Comparison of ENCODE assay signal across 16 mouse cellular contexts in the genomic region with DNA sequence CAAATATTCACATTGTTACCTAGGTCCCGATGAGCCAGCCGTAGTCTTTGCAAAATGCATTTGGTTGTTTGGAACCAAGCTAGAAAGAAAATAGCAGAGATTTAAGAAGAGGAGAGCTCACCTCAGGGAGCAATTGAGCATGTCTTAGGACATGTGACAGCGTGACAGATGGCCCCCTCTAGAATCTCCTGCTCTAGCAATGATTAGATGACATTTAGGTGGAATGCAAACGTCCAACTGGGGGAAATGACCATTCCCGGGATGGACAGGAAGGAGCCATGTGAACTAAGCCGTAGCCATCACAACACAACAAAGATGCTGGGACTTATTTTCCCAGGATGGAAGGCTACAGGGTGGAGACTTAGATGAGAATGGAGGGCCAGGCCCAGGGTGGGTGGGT. TPM values are rescaled to one million over a fixed set of nuclear protein-coding genes. Genes with fewer than 3 reads are reported as not detected.
DNase-seq lines count a peak whose midpoint lies in the region; ATAC-seq lines count a peak whose summit lies in the region.
"Had no signal": no experiment of that assay in that cellular context is flagged by ENCODE, and none has a peak within 500 bp of the region (broad histone marks: within the 10 kb centered on the region; RNA-seq: fewer than 3 reads in every experiment).

No protein-coding gene starts in this region.

- peak overlapping the region; percentile 78 for H3K27ac ChIP-seq in hindbrain, embryonic 10.5 days
- no peak overlapping the region for H3K27ac ChIP-seq in hindbrain, embryonic 16.5 days (ENCODE audit: low read depth, low read length)
- H3K27ac ChIP-seq in embryonic facial prominence, embryonic 12.5 days, result peak overlapping the region; percentile 78
- peak overlapping the region; percentile 72 for H3K27ac ChIP-seq in forebrain, embryonic 14.5 days (ENCODE audit: low read depth, low read length)
- H3K27ac ChIP-seq in limb, embryonic 12.5 days, result peak overlapping the region; percentile 95
- H3K27ac ChIP-seq: heart, embryonic 10.5 days; left cerebral cortex, adult 2 months; liver, embryonic 15.5 days; macrophage; stomach, embryonic 15.5 days had no signal

- no peak for ATAC-seq in hindbrain, embryonic 16.5 days
- ATAC-seq in embryonic facial prominence, embryonic 12.5 days (ENCODE audit: insufficient number of reproducible peaks, insufficient read depth, low FRiP score, low TSS enrichment), result no peak
- no peak for ATAC-seq in forebrain, embryonic 14.5 days
- ATAC-seq in limb, embryonic 12.5 days (ENCODE audit: insufficient number of reproducible peaks, insufficient read depth, low FRiP score, low TSS enrichment, low read depth), result no peak

- no peak overlapping the region for H3K4me3 ChIP-seq in hindbrain, embryonic 10.5 days
- H3K4me3 ChIP-seq in hindbrain, embryonic 16.5 days (ENCODE audit: low read length), result no peak overlapping the region
- no peak overlapping the region for H3K4me3 ChIP-seq in embryonic facial prominence, embryonic 12.5 days
- no peak overlapping the region for H3K4me3 ChIP-seq in forebrain, embryonic 14.5 days (ENCODE audit: low read depth, low read length)
- no peak overlapping the region for H3K4me3 ChIP-seq in limb, embryonic 12.5 days (replicated peaks)
- H3K4me3 ChIP-seq: heart, embryonic 10.5 days; left cerebral cortex, adult 2 months; liver, embryonic 15.5 days; stomach, embryonic 15.5 days had no signal

- 68% methylated on average over 6 of the region's 6 CpGs for WGBS in hindbrain, embryonic 10.5 days
- 49% methylated on average over 6 of the region's 6 CpGs for WGBS in hindbrain, embryonic 16.5 days
- 67% methylated on average over 6 of the region's 6 CpGs for WGBS in embryonic facial prominence, embryonic 12.5 days
- WGBS in forebrain, embryonic 14.5 days, result 64% methylated on average over 6 of the region's 6 CpGs
- WGBS in limb, embryonic 12.5 days, result 15% methylated on average over 6 of the region's 6 CpGs

- H3K9ac ChIP-seq in hindbrain, embryonic 16.5 days (ENCODE audit: low read depth, low read length), result no peak overlapping the region
- no peak overlapping the region for H3K9ac ChIP-seq in embryonic facial prominence, embryonic 12.5 days
- H3K9ac ChIP-seq in forebrain, embryonic 14.5 days (ENCODE audit: low read length), result no peak overlapping the region
- H3K9ac ChIP-seq in limb, embryonic 12.5 days (replicated peaks), result no peak overlapping the region
- H3K9ac ChIP-seq: liver, embryonic 15.5 days; stomach, embryonic 15.5 days had no signal

- DNase-seq in hindbrain, embryonic 10.5 days (ENCODE audit: low spot score), result no peak
- no peak for DNase-seq in forebrain, embryonic 14.5 days (ENCODE audit: low spot score)
- DNase-seq in c-Kit-positive CD71-positive TER-119-positive erythroid progenitor cells, embryonic 14.5 days (ENCODE audit: low spot score), result no peak
- DNase-seq in adrenal gland, postnatal 25 days, result no peak
- DNase-seq in kidney, adult 11 months, result no peak
- DNase-seq: heart, postnatal 4 days; right cerebral cortex, postnatal 4 days; thymus, postnatal 36 days had no signal

- no peaks in the 10 kb centered on the region for H3K27me3 ChIP-seq in hindbrain, embryonic 10.5 days (ENCODE audit: insufficient read depth, poor library complexity, severe bottlenecking)
- H3K27me3 ChIP-seq in hindbrain, embryonic 16.5 days (replicated peaks; ENCODE audit: control insufficient read depth, insufficient read depth, low read length), result no peaks in the 10 kb centered on the region; the same call in 1 of the 2 replicates
- H3K27me3 ChIP-seq in embryonic facial prominence, embryonic 12.5 days, result no peaks in the 10 kb centered on the region
- H3K27me3 ChIP-seq in forebrain, embryonic 14.5 days (replicated peaks; ENCODE audit: control insufficient read depth, insufficient read depth, low read length), result no peaks in the 10 kb centered on the region
- H3K27me3 ChIP-seq in limb, embryonic 12.5 days, result no peaks in the 10 kb centered on the region
- H3K27me3 ChIP-seq: liver, embryonic 15.5 days; stomach, embryonic 15.5 days had no signal

- no peak overlapping the region for H3K4me2 ChIP-seq in hindbrain, embryonic 16.5 days (ENCODE audit: low read length)
- H3K4me2 ChIP-seq in embryonic facial prominence, embryonic 12.5 days (replicated peaks), result no peak overlapping the region
- H3K4me2 ChIP-seq in forebrain, embryonic 14.5 days (ENCODE audit: low read length), result no peak overlapping the region
- no peak overlapping the region for H3K4me2 ChIP-seq in limb, embryonic 12.5 days
- H3K4me2 ChIP-seq: liver, embryonic 15.5 days; stomach, embryonic 15.5 days had no signal

- H3K4me1 ChIP-seq in hindbrain, embryonic 10.5 days (replicated peaks), result peaks cover 70% of the 10 kb centered on the region
- H3K4me1 ChIP-seq in hindbrain, embryonic 16.5 days (ENCODE audit: control insufficient read depth, insufficient read depth, low read depth, low read length), result peaks cover 7% of the 10 kb centered on the region
- H3K4me1 ChIP-seq in embryonic facial prominence, embryonic 12.5 days, result peaks cover 43% of the 10 kb centered on the region
- H3K4me1 ChIP-seq in forebrain, embryonic 14.5 days (ENCODE audit: control insufficient read depth, insufficient read depth, low read length), result peaks cover 38% of the 10 kb centered on the region
- peaks cover 73% of the 10 kb centered on the region for H3K4me1 ChIP-seq in limb, embryonic 12.5 days (replicated peaks)
- H3K4me1 ChIP-seq: liver, embryonic 15.5 days had no signal

- H3K36me3 ChIP-seq in hindbrain, embryonic 10.5 days, result no peaks in the 10 kb centered on the region
- H3K36me3 ChIP-seq in hindbrain, embryonic 16.5 days (ENCODE audit: control insufficient read depth, insufficient read depth, low read length), result no peaks in the 10 kb centered on the region
- no peaks in the 10 kb centered on the region for H3K36me3 ChIP-seq in embryonic facial prominence, embryonic 12.5 days
- no peaks in the 10 kb centered on the region for H3K36me3 ChIP-seq in forebrain, embryonic 14.5 days (ENCODE audit: control insufficient read depth, insufficient read depth, low read length)
- no peaks in the 10 kb centered on the region for H3K36me3 ChIP-seq in limb, embryonic 12.5 days
- H3K36me3 ChIP-seq: heart, embryonic 10.5 days; liver, embryonic 15.5 days; stomach, embryonic 15.5 days had no signal

- H3K9me3 ChIP-seq in hindbrain, embryonic 10.5 days, result 0 out of 2 replicates have a peak, but pooled peaks cover 3% of the 10 kb centered on the region
- no peaks in the 10 kb centered on the region for H3K9me3 ChIP-seq in hindbrain, embryonic 16.5 days (ENCODE audit: control insufficient read depth, low read length)
- H3K9me3 ChIP-seq in embryonic facial prominence, embryonic 12.5 days, result no peaks in the 10 kb centered on the region
- H3K9me3 ChIP-seq in forebrain, embryonic 14.5 days (replicated peaks; ENCODE audit: control insufficient read depth, low read length), result no peaks in the 10 kb centered on the region
- H3K9me3 ChIP-seq in limb, embryonic 12.5 days, result no peaks in the 10 kb centered on the region
- H3K9me3 ChIP-seq: heart, embryonic 10.5 days; liver, embryonic 15.5 days; stomach, embryonic 15.5 days had no signal

RNA-seq across cellular contexts. Expression of a gene that starts 57.0 kb away (rescaled TPM):
- polyA plus RNA-seq in hindbrain, embryonic 10.5 days (2016; fragmentation: Nextera tagmentation; extraction: Ambion mirVana), result 8.8 and 14.9 TPM in 2 replicates
- polyA plus RNA-seq in hindbrain, embryonic 16.5 days (2015; fragmentation: Nextera tagmentation; extraction: Ambion mirVana), result 3.2 and 4.7 TPM in 2 replicates
- 12.6 and 12.9 TPM in 2 replicates for polyA plus RNA-seq in embryonic facial prominence, embryonic 12.5 days (2016; fragmentation: Nextera tagmentation; extraction: Ambion mirVana)
- 3.8 and 4.5 TPM in 2 replicates for polyA plus RNA-seq in forebrain, embryonic 14.5 days (2014; fragmentation: Nextera tagmentation; extraction: Ambion mirVana)
- polyA plus RNA-seq in limb, embryonic 12.5 days (2016; fragmentation: Nextera tagmentation; extraction: Ambion mirVana), result 11.7 and 12.8 TPM in 2 replicates
- total RNA-seq in adrenal gland, postnatal 25 days (2021), result 10.5 and 10.7 TPM in 2 replicates
